Mouse (Mus musculus) small intestine, adult 2 months (tissue): ENCODE measurements at regions not wholly inside any gene's neighbourhood (a gene's known extent, or its start where the extent isn't known, plus 50 kb on each side); places are given as distances from the start of the nearest gene placed in this dataset.

ENCODE experiments used
- H3K27ac ChIP-seq: fragments of 200-500 bp; 2 replicates; pipeline ENCODE4 v1.5.1; 2012; ENCODE audit warnings: low read depth, low read length, control low read depth, inconsistent platforms; ENCODE audit not compliant: insufficient read depth
- H3K27me3 ChIP-seq: fragments of 200-500 bp; 2 replicates; pipeline ENCODE4 v1.6.1; 2012; ENCODE audit warnings: mild to moderate bottlenecking, moderate library complexity, low read length, inconsistent platforms; ENCODE audit not compliant: control insufficient read depth, insufficient read depth
- H3K36me3 ChIP-seq: fragments of 200-500 bp; 2 replicates; pipeline ENCODE4 v1.6.1; 2012; ENCODE audit warnings: mild to moderate bottlenecking, low read length, control low read depth, inconsistent platforms; ENCODE audit not compliant: control insufficient read depth, insufficient read depth
- H3K4me1 ChIP-seq: fragments of 200-500 bp; 2 replicates; pipeline ENCODE4 v1.6.1; 2012; ENCODE audit warnings: low read length, inconsistent platforms, mixed read lengths; ENCODE audit not compliant: control insufficient read depth, insufficient read depth, insufficient read length
- H3K4me3 ChIP-seq: fragments of 200-500 bp; 2 replicates; pipeline ENCODE4 v1.5.1; 2012; ENCODE audit warnings: low read depth, mild to moderate bottlenecking, control low read depth, inconsistent platforms, low read length, moderate library complexity
- CTCF ChIP-seq: fragments of 200-500 bp; IDR thresholded peaks from 2 replicates; pipeline ENCODE4 v1.5.1; 2012; ENCODE audit warnings: low read depth, mild to moderate bottlenecking, control low read depth, inconsistent platforms, low read length, moderate library complexity, mixed read lengths; ENCODE audit not compliant: insufficient replicate concordance, insufficient read length; ENCODE audit errors: extremely low read depth
- POLR2A ChIP-seq: fragments of 200-500 bp; IDR thresholded peaks from 2 replicates; pipeline ENCODE4 v1.6.1; 2012; ENCODE audit warnings: low read depth, mild to moderate bottlenecking, control low read depth, inconsistent platforms, low read length, moderate library complexity
- WGBS: fragments of 180-500 bp; shearing (Covaris S2); methylation state at CpG from one replicate; pipeline ENCODE4 v1.1.7; 2018; 5-methylcytosine and 5-hydroxymethylcytosine counted together

GRCm38 (mm10) chr16:50498909-50499308 lies 66.7 kb upstream of the Bbx start:
- Histone ChIP-seq H3K4me1 (no peaks in the 10 kb centered on the region), H3K4me3 (no peak overlapping the region), H3K27ac (no peak overlapping the region), H3K27me3 (no peaks in the 10 kb centered on the region), H3K36me3 (no peaks in the 10 kb centered on the region)
- WGBS = 56% methylated on average over 7 of the region's 7 CpGs
- TF ChIP-seq CTCF (no peak), POLR2A (no peak)

GRCm38 (mm10) chr16:50493662-50494061 lies 61.5 kb upstream of the Bbx start:
- Histone ChIP-seq H3K27ac (no peak overlapping the region), H3K4me3 (no peak overlapping the region), H3K4me1 (no peaks in the 10 kb centered on the region), H3K36me3 (no peaks in the 10 kb centered on the region), H3K27me3 (no peaks in the 10 kb centered on the region)
- WGBS = 93% methylated on average over 2 of the region's 2 CpGs
- TF ChIP-seq CTCF = no peak

GRCm38 (mm10) chr16:50489244-50489643 lies 57.1 kb upstream of the Bbx start:
- no peaks in the 10 kb centered on the region for H3K36me3 ChIP-seq
- H3K4me3 ChIP-seq = no peak overlapping the region
- TF ChIP-seq POLR2A = no peak
- no peak for TF ChIP-seq CTCF
- H3K27me3 ChIP-seq = no peaks in the 10 kb centered on the region
- no peaks in the 10 kb centered on the region for H3K4me1 ChIP-seq
- WGBS = 66% methylated on average over 6 of the region's 6 CpGs
- no peak overlapping the region for H3K27ac ChIP-seq

- TF ChIP-seq POLR2A = no peak
- TF ChIP-seq CTCF = no peak
- Histone ChIP-seq H3K27ac (no peak overlapping the region), H3K4me1 (no peaks in the 10 kb centered on the region), H3K4me3 (no peak overlapping the region), H3K36me3 (no peaks in the 10 kb centered on the region), H3K27me3 (no peaks in the 10 kb centered on the region)
- WGBS = 43% methylated on average over 9 of the region's 9 CpGs
These were observed 50.2 kb upstream of the Bbx start for GRCm38 (mm10) chr16:50482360-50482786.
